Mouse (Mus musculus) left cerebral cortex, postnatal 10 days (tissue): ENCODE measurements at regions not wholly inside any gene's neighbourhood (a gene's known extent, or its start where the extent isn't known, plus 50 kb on each side); places are given as distances from the start of the nearest gene placed in this dataset.

ENCODE experiments used
- DNase-seq, 2 experiments: peaks; one replicate each; pipeline ENCODE4 v3.0.0; 2021 to 2022; ENCODE audit warnings: low spot score in 2 of 2, mixed read lengths in 1 of 2; ENCODE audit errors: extremely low spot score in 1 of 2
- intact Hi-C: fragments of 180-260 bp; cut with DNase I; formaldehyde crosslinking; loops from one replicate; pipeline ENCODE4 v1.15.1; 2025

DNA sequence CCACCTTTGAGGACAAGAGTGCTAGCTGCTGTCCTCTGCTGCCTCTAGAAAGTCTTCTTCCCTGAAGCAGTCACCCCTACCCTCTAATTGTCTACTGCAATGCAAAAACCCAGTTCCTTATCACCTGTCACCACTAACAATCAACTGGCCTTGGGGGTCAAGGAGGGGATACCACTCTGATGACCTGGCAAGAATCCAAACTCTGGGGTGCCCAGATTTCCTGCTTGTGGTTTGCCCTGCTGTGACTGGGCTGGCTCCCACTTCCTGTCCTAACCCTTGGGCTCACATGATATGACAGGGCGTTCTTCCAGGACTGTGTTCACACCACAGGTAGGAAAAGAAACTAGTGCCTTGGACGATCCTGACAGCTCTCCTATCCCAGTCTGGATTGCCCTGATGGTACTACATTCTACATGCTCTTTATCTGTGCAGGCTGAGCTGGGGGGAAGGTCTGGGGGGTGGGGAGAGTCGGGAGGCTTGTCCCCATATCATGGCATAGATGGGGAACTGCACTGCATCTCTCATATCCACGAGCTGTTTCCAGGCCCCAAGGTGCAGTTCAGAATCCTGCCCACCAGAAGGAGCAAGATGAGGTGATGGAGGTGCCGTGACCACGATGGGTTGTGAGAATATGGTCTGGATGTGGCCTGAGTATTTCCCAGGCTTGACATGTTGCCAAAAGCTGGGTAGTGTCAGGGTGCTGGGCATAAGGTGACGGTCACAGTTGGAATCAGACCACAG lies 81.0 kb downstream of the Maf start:
- intact Hi-C loops = no loop called here
- DNase-seq = peak; percentile 8 to 30

DNA sequence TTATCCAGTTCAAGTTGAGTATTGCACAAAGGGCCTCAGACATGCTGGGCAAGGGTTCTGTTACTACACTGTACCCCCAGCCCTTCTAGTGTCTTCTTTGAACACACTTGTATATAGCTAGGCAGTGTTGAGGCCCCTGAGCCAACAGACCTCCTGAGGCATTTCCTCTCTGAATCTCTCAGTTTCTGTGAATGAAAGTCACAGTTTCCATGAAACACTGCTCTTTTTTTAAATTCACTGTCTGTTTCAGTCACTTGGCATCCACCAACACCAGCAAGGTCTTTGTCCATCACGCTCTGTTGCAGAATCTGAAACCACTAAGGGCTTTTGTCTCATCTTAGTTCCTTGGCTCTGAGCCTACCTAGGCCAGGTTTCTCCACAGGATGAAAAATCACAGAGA lies 82.5 kb downstream of the Maf start:
- intact Hi-C loops = no loop called here
- no peak for DNase-seq

DNA sequence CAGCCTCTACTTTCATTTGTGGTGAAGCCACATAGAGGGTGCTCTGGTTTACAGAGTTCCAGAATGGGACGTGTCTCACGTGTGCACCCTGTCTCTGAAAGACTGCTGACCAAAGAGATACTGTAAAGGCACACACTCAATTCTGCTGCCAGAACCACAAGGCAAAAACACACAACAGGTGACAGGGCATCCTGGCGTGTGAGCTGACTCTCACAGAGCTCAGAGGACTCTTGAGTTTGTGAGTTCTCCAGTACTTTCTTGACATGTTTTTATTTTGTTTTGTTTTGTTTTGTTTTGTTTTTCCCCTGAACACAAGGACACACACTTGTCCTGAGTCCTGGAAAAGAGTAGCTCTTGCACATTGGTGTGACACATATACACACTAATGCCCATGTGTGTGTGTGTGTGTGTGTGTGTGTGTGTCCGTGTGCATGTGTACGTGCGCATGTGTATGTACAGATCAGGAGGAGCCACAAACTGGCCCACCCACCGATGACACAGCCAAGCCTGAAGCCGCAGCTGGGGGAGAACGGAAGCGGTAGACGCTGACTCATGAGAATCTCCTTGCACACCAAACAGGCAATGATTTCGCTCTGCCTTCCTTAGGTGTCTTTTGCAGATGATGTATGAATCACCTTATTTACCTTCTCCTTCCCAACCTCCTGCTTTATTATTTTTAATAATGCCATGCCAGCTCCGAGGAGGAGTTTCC lies 89.4 kb downstream of the Maf start:
- intact Hi-C loops = no loop called here
- peak; percentile 45 to 55 for DNase-seq

DNA sequence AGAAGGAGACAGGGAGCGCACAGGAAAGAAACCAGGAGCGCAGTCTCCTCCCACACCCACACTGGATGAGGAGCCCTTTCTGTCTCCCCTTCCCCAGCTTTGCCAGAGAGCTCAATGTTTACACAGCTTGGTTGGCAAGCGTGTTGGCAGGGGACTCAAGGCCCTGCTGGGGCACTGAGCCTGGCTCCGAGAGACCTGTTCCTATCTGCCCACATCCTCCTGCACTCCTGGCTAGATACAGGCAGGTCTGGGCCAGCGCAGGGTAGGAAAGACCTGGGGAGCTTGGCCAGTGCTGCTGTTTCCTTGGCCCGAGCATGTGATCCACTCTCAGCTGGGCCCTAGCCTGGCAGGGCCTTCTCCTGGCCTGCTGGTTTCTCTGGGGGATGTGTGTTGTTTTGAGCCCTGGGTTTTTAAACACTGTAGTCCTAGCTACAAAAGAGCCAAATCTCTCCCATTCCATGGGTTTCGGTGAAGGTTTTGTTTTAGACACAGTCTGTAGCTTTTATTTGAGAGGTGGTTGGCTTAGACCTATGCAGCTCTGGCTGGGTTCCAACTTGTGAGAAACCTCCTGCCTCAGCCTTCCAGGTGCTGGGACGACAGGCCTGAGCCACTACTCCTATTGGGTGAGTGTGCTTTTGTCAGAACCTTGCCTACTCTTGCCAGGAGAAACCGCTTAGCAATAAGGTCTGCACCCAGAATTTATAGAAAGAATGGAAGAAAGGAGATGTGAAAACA lies 90.6 kb downstream of the Maf start:
- intact Hi-C loops = no loop called here

DNA sequence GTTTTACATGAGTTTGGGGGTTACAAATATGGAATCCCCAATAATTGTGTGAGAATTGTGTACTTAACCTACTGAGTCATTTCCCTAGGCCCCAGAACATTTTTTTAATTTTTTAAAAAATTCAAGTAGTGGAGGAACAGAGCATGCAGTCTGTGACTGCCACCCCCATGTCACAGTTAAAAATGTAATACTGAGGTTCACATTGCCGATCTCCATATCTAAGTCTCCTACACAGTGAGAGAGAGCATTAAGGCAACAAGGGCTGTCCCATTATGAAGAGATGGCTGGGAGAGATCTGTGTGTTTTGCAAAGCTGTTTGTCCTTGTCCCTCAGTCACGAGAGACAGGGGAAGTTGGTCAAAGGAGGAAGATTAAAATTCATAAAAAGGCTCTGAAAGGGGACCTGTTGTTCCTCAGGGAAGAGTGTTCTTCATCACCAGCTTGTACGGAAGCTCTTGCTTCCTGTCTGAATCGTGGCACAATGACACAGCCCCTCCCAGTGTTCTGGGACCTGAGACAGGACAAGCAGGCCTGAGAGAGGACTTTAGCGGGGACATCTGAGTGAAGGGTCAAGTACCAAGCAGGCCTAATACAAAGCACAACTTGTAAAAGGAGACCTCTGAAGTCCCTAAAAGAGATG lies 93.5 kb downstream of the Maf start:
- no peak for DNase-seq
- intact Hi-C loops = no loop called here

More for the DNA sequence above, 90.6 kb downstream of the Maf start:
- DNase-seq = peak in 1 of 2 experiments; percentile 16

DNA sequence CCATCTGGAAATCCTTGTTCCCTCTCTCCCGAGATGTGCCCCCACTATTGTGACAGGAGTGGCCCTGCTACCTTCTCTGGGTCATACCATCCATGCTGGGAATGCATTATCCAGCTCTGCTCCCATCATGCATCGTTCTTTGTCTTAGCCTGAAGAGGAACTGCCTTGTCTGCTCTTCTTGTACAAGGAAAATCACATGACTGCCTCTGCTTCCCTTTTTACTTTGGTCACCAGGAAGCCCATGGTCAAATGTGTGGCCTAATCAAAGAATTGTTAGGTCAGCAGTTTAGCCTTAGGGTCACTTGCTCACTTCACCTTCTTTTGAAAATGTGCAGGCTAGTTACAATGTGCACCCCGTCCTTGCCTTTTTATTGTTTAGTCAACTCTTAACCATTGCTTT lies 95.5 kb downstream of the Maf start:
- peak in 1 of 2 experiments; percentile 9 for DNase-seq
- intact Hi-C loops = no loop called here

DNA sequence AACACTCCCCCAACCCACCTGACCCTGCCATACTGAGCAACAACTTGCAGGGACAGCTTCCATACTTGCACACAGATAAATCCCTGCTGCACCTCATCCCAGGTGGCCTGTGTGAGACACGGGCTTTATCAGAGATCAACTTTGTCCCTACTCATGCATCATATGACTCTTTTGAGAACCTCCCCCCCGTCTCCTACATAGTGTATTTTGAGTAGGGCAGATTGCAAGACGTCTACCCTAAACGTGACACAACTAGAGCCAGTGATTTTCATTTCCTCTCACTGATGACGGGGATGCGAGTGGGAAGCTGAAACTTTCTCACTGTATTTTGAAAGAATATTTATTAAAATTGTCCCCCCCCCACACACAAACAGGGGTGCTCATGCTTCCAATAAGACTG lies 107.8 kb downstream of the Maf start:
- no peak for DNase-seq
- intact Hi-C loops = no loop called here

DNA sequence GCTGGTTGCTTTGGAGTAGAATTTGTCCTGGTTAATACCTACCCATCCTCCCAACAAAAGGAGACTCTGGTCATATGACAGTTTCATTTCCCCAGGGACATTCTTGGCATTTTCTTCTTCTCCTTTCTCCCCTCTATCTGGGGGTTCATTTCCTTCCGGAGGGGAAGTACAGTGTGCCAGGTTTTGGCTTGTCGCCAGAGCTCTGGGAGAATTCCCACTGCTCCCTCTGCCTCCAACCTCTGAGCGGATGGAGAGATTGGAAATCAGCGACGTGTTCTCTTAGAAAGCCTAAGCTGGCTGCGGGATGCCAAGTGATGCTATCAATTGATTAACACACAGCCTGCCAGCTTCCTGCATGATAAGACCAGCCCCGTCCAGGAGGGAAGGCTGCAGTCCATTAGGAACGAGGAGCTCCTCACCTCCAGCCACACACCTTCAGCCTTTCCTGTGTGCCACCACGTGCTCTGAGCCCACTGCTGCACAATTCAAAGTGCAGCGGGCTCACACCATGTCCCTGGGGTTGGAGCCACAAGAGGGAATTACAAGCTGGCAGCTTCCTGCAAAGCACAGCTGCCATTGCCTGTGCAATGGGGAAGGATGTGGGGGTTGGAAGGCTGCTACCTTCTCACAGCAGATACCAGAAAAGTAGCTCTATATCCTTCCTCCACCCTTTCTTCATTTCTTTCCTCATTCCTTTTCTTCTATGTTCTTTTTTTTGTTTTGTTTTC lies 110.2 kb downstream of the Maf start:
- DNase-seq = peak; percentile 10 to 67
- intact Hi-C loops = no loop called here

DNA sequence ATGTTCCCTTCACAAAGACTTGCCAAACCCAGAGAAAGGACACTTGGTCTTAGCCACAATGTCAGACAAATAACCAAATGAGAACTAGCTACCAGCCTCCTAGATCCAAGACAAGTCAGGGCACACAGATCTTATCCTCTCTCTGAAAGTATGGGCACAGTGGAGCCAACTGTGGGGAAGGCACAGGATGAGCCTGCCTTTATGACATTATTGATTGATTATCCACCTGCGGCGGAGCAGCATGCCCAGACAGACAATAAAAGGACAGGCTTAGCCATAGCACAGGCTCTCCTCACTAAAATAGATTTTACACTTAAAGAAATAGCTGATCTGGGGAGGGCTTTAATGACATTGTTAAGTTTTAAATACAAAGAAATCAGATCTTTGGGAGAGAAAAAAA lies 117.9 kb downstream of the Maf start:
- DNase-seq = no peak
- intact Hi-C loops = no loop called here

DNA sequence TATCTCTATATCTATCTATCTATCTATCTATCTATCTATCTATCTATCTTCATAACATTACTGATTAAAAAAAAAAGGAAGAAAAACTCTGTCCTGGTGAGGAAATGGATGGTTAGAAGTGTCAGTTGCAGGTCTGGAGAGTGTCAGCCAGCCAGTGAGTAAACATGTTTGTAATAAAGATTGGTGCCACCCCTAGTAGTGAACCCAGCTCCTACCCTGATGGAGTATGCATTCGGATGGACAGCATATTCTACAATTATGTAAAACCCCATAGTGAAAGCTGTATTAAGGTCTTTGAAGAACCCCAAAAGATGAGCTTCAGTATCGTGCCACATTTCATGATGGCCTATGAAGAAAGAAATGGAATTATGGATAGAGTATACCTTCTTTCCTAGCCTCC lies 118.5 kb downstream of the Maf start:
- intact Hi-C loops = no loop called here
- DNase-seq = no peak

DNA sequence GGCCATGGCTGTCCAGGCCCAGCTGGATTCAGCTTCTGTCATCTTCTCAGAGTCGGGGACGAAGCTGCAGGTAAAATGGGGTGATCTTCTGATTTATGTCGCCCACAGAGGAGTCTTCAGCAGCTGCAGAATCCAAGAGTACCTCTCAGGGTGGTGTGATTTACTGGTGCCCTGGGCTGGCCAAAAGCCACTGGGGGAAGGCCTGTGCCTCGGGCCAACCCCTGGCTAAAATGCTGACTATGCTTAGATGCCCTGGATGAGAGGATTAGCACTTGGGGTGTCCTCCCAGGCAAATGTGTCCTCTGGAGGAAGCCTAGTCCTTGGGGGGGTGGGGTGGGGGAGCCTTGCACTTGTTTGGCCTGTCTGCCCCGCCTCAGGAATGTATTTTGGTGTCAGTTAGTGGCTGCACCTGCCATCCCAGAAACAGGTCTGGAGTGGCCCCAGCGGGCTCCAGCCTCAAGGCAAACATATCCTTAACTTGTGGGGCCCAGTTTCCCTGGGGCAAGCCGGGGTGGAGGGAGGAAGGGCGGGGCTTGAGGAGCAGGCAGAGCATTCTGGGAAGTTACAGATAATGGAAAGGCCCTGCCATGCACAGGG lies 123.2 kb downstream of the Maf start:
- intact Hi-C loops = no loop called here
- DNase-seq = no peak

DNA sequence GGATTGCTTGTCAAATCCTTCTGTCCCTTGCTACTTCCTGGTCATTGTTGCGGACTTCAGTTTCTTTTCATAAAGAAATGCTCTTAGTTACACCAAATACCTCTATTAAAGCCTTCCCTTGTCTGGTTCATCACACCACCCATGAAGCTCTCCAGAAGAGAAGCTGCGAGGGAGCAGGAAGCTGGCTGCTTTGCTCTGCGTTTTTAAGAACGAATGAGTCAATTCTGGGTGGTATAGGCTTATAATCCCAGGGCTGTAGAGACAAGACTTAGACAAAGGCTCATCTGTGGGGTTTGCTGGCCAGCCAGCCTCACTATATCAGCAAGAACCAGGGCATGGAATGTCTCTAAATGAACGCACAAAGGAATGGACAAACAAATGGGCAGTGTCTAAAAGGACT lies 124.4 kb downstream of the Maf start:
- no peak for DNase-seq
- intact Hi-C loops = no loop called here

DNA sequence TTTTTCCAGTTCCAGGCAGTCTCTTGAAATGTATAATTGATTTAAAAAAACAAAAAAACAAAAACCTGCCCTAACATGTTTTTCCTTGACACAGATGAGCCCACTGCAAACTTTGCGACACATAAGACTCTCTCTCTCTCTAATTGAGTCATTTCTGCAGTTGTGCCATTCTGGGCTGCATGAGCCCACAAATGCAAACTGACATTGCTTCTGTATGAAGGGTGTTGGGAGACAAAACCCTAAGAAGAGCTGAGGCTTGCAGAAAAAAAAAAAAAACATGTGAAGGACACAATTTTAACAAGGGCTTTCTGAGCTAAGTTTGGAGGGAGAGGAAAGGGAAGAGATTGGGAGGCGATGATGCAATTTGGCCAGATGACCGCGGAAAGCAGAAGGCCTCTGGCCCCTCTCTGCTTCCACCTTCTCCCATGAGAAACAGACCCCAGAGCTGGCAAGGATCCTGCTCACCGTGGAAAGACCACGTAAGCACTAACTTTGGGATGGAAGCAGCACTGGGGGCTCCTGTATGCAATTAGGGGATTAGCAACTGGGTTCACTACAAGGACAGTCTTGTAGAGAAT lies 125.6 kb downstream of the Maf start:
- intact Hi-C loops = no loop called here
- DNase-seq = peak in 1 of 2 experiments; percentile 26

DNA sequence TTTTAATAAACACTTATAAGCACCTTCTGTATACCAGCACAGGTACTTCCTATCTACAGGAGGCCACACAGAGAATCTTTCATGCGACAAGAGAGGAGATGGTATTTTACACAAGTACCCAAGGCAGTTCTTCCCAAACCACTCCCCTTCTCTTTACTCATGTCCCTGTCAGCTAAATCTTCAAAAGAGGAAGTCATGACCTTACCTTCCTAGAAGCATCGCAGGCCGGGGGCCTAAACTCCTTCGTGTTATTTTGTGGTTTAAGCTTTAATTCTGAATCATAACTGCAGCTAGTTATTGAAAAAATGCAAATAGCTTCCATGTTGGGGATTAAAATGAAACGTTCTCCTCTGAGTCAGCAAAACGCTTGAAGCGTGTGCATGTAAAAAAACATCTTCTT lies 139.2 kb downstream of the Maf start:
- no peak for DNase-seq
- intact Hi-C loops = no loop called here

DNA sequence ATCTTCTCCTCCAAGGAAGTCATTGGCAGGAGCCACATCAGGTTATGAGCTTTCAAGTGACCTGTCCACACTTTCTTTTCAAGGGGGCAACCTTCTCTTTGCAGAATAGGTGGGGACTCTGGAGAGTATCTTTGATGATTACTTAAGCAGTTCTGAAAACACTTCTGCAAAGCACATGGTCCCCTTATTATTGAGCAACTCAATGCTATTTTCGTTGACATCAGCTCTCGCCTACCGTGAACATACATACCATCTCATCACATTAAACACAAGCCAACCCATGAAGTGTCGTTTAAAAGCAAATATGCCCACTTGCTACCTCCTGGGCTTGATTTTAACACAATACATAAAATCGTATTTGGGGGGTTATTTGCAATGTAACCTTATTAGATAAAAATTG lies 141.8 kb downstream of the Maf start:
- no peak for DNase-seq
- intact Hi-C loops = no loop called here

DNA sequence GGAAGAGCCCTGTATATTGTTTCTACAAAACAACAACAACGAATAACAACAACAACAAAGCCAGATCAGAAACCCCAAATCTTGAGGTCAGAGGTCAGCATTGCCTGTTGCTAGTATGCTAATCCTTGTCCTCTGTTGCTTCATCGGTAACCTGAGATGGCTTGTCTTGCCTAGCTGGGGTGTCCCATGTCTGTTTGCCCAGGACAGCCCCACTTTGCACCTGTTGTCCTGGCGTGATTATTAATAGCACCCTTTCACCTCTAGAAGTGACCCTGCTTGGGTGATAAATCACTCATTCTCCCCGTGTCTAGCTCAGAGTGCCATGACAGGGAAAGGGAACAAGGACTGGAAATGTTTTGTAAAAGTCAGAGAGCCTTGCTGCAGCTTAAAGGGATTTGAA lies 145.2 kb downstream of the Maf start:
- DNase-seq = no peak
- intact Hi-C loops = no loop called here

DNA sequence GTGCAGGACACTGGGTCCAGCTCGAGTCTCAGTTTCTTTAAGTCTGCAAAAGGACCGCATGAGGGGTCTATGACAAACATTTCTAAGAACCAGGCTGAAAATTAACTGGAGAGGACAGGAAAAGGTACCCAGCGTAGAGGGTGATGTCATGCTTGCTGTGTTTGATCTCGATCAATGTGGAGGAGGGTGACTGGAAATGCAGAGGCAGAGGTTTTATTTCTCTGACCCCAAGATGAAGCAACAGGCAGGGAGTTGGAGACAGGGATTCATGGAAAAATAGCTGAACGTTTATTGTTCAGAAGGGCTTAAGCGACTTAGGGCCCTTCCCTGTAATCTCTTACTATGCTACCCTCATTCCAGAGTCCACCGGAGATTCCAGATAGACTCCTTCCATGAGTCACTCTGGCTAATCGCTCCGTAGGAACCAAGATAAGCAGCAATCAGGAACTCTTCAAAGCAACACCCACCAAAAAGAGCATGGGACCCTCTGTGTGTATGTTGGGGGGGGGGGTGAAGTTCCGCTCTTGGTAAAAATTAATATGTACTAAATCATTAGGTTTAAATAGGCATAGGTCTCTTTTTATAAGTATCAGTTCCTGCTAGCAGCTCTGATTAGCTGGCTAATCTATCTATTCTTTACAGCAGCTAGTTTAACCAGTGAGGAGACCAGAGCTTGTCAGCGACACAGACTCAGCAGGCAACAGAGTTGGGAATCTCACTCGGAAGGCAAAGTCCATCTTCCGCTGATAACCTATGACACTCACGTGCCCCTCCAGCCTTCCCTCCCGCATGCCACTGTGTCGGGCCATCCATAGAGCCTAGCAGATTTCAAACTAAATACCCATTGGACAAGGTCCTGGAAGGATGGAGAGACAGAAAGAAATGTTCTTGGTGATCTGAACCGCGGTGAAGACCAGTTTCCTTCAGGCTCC lies 146.3 kb downstream of the Maf start:
- DNase-seq = no peak
- intact Hi-C loops = no loop called here
